Mouse (Mus musculus) spleen, adult 2 months (tissue): ENCODE data around the gene Rmdn2. TPM values are rescaled to one million over a fixed set of nuclear protein-coding genes. Genes with fewer than 3 reads are reported as not detected.

ENCODE experiments used
- DNase-seq, 2 experiments: peaks; one replicate each; pipeline versions ENCODE4 v3.0.0 to v3.0.0-alpha.2; 2012 to 2021; ENCODE audit warnings: low spot score in 2 of 2, low read depth in 1 of 2
- H3K27ac ChIP-seq: fragments of 200-500 bp; 2 replicates; pipeline ENCODE4 v1.5.1; 2012; ENCODE audit warnings: low read length, inconsistent platforms; ENCODE audit not compliant: insufficient read depth
- H3K27me3 ChIP-seq: fragments of 200-500 bp; 2 replicates; pipeline ENCODE4 v1.6.1; 2012; ENCODE audit warnings: mild to moderate bottlenecking, moderate library complexity, low read length, inconsistent platforms; ENCODE audit not compliant: control insufficient read depth, insufficient read depth
- H3K36me3 ChIP-seq: fragments of 200-500 bp; 2 replicates; pipeline ENCODE4 v1.6.1; 2012; ENCODE audit warnings: mild to moderate bottlenecking, low read length, inconsistent platforms; ENCODE audit not compliant: control insufficient read depth, insufficient read depth
- H3K4me1 ChIP-seq: fragments of 200-500 bp; 2 replicates; pipeline ENCODE4 v1.6.1; 2011; ENCODE audit warnings: inconsistent platforms; ENCODE audit not compliant: control insufficient read depth, insufficient read depth, insufficient read length
- H3K4me3 ChIP-seq: fragments of 200-500 bp; 2 replicates; pipeline ENCODE4 v1.5.1; 2011; ENCODE audit warnings: mild to moderate bottlenecking, inconsistent platforms; ENCODE audit not compliant: insufficient read depth, insufficient read length; ENCODE audit errors: extremely low read depth
- CTCF ChIP-seq: fragments of 200-500 bp; IDR thresholded peaks from 2 replicates; pipeline ENCODE4 v1.5.1; 2011; ENCODE audit warnings: mild to moderate bottlenecking, inconsistent platforms; ENCODE audit not compliant: insufficient read depth, insufficient read length, insufficient replicate concordance; ENCODE audit errors: extremely low read depth
- POLR2A ChIP-seq: fragments of 200-500 bp; IDR thresholded peaks from 2 replicates; pipeline ENCODE4 v1.6.1; 2011; ENCODE audit warnings: low read depth, low read length, inconsistent platforms
- WGBS: fragments of 180-500 bp; shearing (Covaris S2); methylation state at CpG from one replicate; pipeline ENCODE4 v1.1.7; 2018; 5-methylcytosine and 5-hydroxymethylcytosine counted together
- polyA plus RNA-seq: library from polyadenylated mRNA; depleted of rRNA; stranded (reverse); fragments of >200 nt; gene quantifications from 2 replicates; pipeline ENCODE4 v1.2.3, GENCODE M21; 2012; rRNA removed

Rmdn2 gene
- polyA plus RNA-seq, 1 experiment: 0.39 TPM

DNA sequence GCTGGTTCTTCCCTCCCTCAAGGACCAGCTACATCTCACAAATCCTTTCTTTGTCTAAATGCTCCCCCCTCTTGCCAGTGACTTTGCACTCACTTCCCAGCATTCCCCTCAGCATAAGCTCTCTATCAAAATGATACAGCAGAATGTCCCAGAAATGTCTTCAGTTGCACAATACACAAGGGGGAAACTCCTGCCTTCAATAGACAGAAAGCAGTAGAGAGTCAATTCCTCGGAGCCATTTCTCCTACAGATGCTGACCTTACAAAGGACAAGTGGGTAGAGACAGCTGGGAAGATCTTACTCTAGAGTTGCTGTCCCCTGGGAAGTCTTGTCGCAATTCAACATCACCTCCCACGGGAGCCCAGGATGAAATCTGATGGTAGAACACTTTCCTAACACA is 125.9 kb downstream of the Rmdn2 start:
- Histone ChIP-seq H3K4me1 (no peaks in the 10 kb centered on the region), H3K27me3 (no peaks in the 10 kb centered on the region; the same call in 1 of the 2 replicates), H3K4me3 (no peak overlapping the region), H3K27ac (no peak overlapping the region), H3K36me3 (no peaks in the 10 kb centered on the region)
- WGBS: 76% methylated on average over 3 of the region's 3 CpGs
- TF ChIP-seq POLR2A (no peak), CTCF (no peak)
- DNase-seq: no peak

DNA sequence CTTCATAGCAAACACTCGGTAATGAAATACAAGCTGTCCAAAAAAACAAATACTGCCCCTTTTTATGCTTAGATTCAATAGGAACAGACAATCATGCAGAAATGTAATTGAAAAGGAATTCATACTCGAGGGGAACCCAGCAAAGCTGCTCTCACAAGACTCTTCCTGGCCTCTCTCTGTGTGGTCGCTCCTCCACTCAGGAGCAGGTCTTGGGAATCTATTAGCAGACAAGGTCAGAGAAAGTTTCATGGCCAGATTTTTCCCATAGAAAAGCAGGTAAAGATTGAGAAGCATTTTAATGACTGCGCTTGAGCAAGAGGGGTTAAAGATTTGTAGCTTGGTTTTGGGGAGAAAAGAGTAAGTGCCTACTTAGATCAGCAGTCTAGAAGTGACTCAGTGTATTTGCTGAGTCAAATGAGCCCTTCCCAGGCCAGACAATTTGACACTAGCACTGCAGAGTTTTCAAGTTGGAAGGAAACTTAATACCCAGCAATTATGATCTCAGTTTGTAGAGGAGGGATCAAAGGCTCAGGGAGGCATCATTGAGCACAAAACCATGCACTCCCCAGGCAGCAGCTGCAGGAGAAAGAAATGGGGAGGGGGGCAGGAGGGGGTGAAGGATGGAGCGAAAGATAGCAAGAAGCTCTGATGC is 127.3 kb downstream of the Rmdn2 start:
- no peaks in the 10 kb centered on the region for H3K4me1 ChIP-seq
- no peaks in the 10 kb centered on the region for H3K36me3 ChIP-seq
- H3K4me3 ChIP-seq: no peak overlapping the region
- H3K27ac ChIP-seq: no peak overlapping the region
- DNase-seq: no peak
- H3K27me3 ChIP-seq: no peaks in the 10 kb centered on the region
- WGBS: 72% methylated on average over 5 of the region's 5 CpGs
- no peak for TF ChIP-seq CTCF
- no peak for TF ChIP-seq POLR2A

- Histone ChIP-seq H3K27me3 (no peaks in the 10 kb centered on the region), H3K4me1 (no peaks in the 10 kb centered on the region), H3K27ac (no peak overlapping the region), H3K4me3 (no peak overlapping the region), H3K36me3 (no peaks in the 10 kb centered on the region)
- TF ChIP-seq CTCF: no peak
- no peak for TF ChIP-seq POLR2A
- DNase-seq: no peak
- 86% methylated on average over 5 of the region's 5 CpGs for WGBS
Measured at GRCm38 (mm10) chr17:79742635-79743034, 131.0 kb downstream of the Rmdn2 start.

Other genes with a start within 250 kb of the Rmdn2 start
- 35.0 and 49.2 TPM in 2 replicates for gene Cyp1b1, start 103.2 kb downstream of the Rmdn2 start, polyA plus RNA-seq